Mouse (Mus musculus) spleen, adult 10 weeks (tissue): Measurements from ENCODE around the gene Ccl25. TPM values are rescaled to one million over a fixed set of nuclear protein-coding genes. Genes with fewer than 3 reads are reported as not detected.

Experiments used
- polyA plus RNA-seq: library from polyadenylated mRNA; stranded (reverse); fragments of 350-450 nt; fragmentation: Illumina TruSeq; extraction: RNeasy Lipid Tissue Mini Kit (QIAGEN cat#74804); gene quantifications from one replicate; pipeline ENCODE4 v1.2.3, GENCODE M21; 2015; ENCODE audit warnings: low replicate concordance; ENCODE audit not compliant: insufficient read depth

Gene Ccl25
- 18.3 TPM for polyA plus RNA-seq

GRCm38 (mm10) chr8:4324983-4325750, at the start of gene Ccl25, which contains the start of gene Elavl1:
Gene Ccl25 (plus strand): TSS chr8:4325210.
Gene Elavl1 (minus strand): TSS chr8:4325413.

GRCm38 (mm10) chr8:4275275-4276110, 49.5 kb upstream of the Ccl25 start, which contains the start of gene Timm44:
Gene Timm44 (minus strand): TSS chr8:4275913.

Other genes with a start within 250 kb of the Ccl25 start
- gene Cd209f, start 219.4 kb upstream of the Ccl25 start, polyA plus RNA-seq, result 0.32 TPM
- not detected for gene Cd209g, start 191.1 kb upstream of the Ccl25 start, polyA plus RNA-seq
- gene Evi5l, start 158.6 kb upstream of the Ccl25 start, polyA plus RNA-seq, result 10.2 TPM
- 0.26 TPM for gene Prr36, start 107.8 kb upstream of the Ccl25 start, polyA plus RNA-seq
- gene Lrrc8e, start 98.4 kb upstream of the Ccl25 start, polyA plus RNA-seq, result 0.06 TPM
- 37.2 TPM for gene Map2k7, start 86.5 kb upstream of the Ccl25 start, polyA plus RNA-seq
- gene Gm49320, start 86.3 kb upstream of the Ccl25 start, polyA plus RNA-seq, result not detected
- 10.9 TPM for gene Tgfbr3l, start 77.0 kb upstream of the Ccl25 start, polyA plus RNA-seq
- gene Snapc2, start 72.1 kb upstream of the Ccl25 start, polyA plus RNA-seq, result 9.0 TPM
- gene Ctxn1, start 65.9 kb upstream of the Ccl25 start, polyA plus RNA-seq, result 1.5 TPM
- gene Timm44, start 49.3 kb upstream of the Ccl25 start, polyA plus RNA-seq, result 59.1 TPM
- gene Elavl1, start 203 bp downstream of the Ccl25 start, polyA plus RNA-seq, result 74.5 TPM
- 33.2 TPM for gene Cers4, start 167.8 kb downstream of the Ccl25 start, polyA plus RNA-seq